Comparison of ENCODE assay signal across 12 mouse cellular contexts in genomic region chr8:65138830-65139466, GRCm38 (mm10). TPM values are rescaled to one million over a fixed set of nuclear protein-coding genes. Genes with fewer than 3 reads are reported as not detected.
DNase-seq lines count a peak whose midpoint lies in the region; ATAC-seq and TF ChIP-seq lines count a peak whose summit lies in the region.
"Had no signal": no experiment of that assay in that cellular context is flagged by ENCODE, and none has a peak within 500 bp of the region (broad histone marks: within the 10 kb centered on the region; RNA-seq: fewer than 3 reads in every experiment).

No protein-coding gene starts in this region.

- H3K27me3 ChIP-seq in kidney, postnatal 0 days (ENCODE audit: insufficient read depth, low read length) = no peaks in the 10 kb centered on the region
- no peaks in the 10 kb centered on the region for H3K27me3 ChIP-seq in kidney, adult 2 months (replicated peaks; ENCODE audit: control insufficient read depth, insufficient read depth, low read length)
- H3K27me3 ChIP-seq in E14TG2a.4 (ENCODE audit: insufficient read depth, low read length) = no peaks in the 10 kb centered on the region
- H3K27me3 ChIP-seq in hindbrain, embryonic 14.5 days (ENCODE audit: control insufficient read depth, insufficient read depth, low read length) = no peaks in the 10 kb centered on the region

- no peaks in the 10 kb centered on the region for H3K36me3 ChIP-seq in kidney, postnatal 0 days (ENCODE audit: insufficient read depth, low read length)
- no peaks in the 10 kb centered on the region for H3K36me3 ChIP-seq in kidney, adult 2 months (ENCODE audit: control insufficient read depth, insufficient read depth, low read length)
- H3K36me3 ChIP-seq in E14TG2a.4 (ENCODE audit: insufficient read depth, low read length) = no peaks in the 10 kb centered on the region
- no peaks in the 10 kb centered on the region for H3K36me3 ChIP-seq in hindbrain, embryonic 14.5 days (replicated peaks; ENCODE audit: control insufficient read depth, insufficient read depth)

- no peak overlapping the region for H3K27ac ChIP-seq in kidney, postnatal 0 days
- H3K27ac ChIP-seq in kidney, adult 2 months (ENCODE audit: insufficient read depth, low read depth, low read length) = no peak overlapping the region
- no peak overlapping the region for H3K27ac ChIP-seq in hindbrain, embryonic 14.5 days
- H3K27ac ChIP-seq: macrophage had no signal

- no peak overlapping the region for H3K4me2 ChIP-seq in kidney, postnatal 0 days (ENCODE audit: low read length)
- H3K4me2 ChIP-seq in hindbrain, embryonic 14.5 days (replicated peaks) = no peak overlapping the region

- WGBS in kidney, postnatal 0 days = 79% methylated on average over 3 of the region's 3 CpGs
- 59% methylated on average over 3 of the region's 3 CpGs for WGBS in kidney, adult 2 months
- WGBS in hindbrain, embryonic 14.5 days = 75% methylated on average over 3 of the region's 3 CpGs

- ATAC-seq in kidney, postnatal 0 days (replicated peaks; ENCODE audit: low FRiP score, low read depth) = no peak
- ATAC-seq in hindbrain, embryonic 14.5 days (ENCODE audit: low FRiP score) = no peak

- no peaks in the 10 kb centered on the region for H3K9me3 ChIP-seq in kidney, postnatal 0 days (replicated peaks; ENCODE audit: low read length)
- H3K9me3 ChIP-seq in E14TG2a.4 (ENCODE audit: low read length) = no peaks in the 10 kb centered on the region
- H3K9me3 ChIP-seq in hindbrain, embryonic 14.5 days (ENCODE audit: control insufficient read depth, low read length) = no peaks in the 10 kb centered on the region

- TF ChIP-seq CTCF in kidney, postnatal 0 days (IDR thresholded peaks at IDR 0.05; ENCODE audit: low read depth) = peak; percentile 68
- TF ChIP-seq CTCF in kidney, adult 2 months (conservative IDR thresholded peaks at IDR 0.05; ENCODE audit: insufficient read depth, insufficient read length, low read depth, low read length) = no peak
- TF ChIP-seq CTCF in E14TG2a.4 (conservative IDR thresholded peaks at IDR 0.05; ENCODE audit: low read length) = peak; percentile 26

- no peak for TF ChIP-seq POLR2A in kidney, adult 2 months (IDR thresholded peaks at IDR 0.05; ENCODE audit: low read depth, low read length)

- no peak overlapping the region for H3K4me3 ChIP-seq in kidney, postnatal 0 days (replicated peaks; ENCODE audit: low read depth, low read length)
- H3K4me3 ChIP-seq in kidney, adult 2 months (ENCODE audit: insufficient read depth, low read depth, low read length) = no peak overlapping the region
- no peak overlapping the region for H3K4me3 ChIP-seq in E14TG2a.4 (replicated peaks; ENCODE audit: low read length)
- no peak overlapping the region for H3K4me3 ChIP-seq in hindbrain, embryonic 14.5 days (replicated peaks; ENCODE audit: low read length)

- H3K4me1 ChIP-seq in kidney, postnatal 0 days (replicated peaks; ENCODE audit: insufficient read depth, low read length) = no peaks in the 10 kb centered on the region
- no peaks in the 10 kb centered on the region for H3K4me1 ChIP-seq in kidney, adult 2 months (ENCODE audit: control insufficient read depth, insufficient read depth, low read length)
- H3K4me1 ChIP-seq in E14TG2a.4 (replicated peaks; ENCODE audit: low read depth, low read length) = no peaks in the 10 kb centered on the region
- H3K4me1 ChIP-seq in hindbrain, embryonic 14.5 days (replicated peaks; ENCODE audit: control insufficient read depth, insufficient read depth, low read length) = no peaks in the 10 kb centered on the region

- DNase-seq in kidney, postnatal 0 days (ENCODE audit: low spot score) = peak; percentile 19
- DNase-seq in kidney, adult 2 months = no peak
- peak; percentile 39 for DNase-seq in 416B (ENCODE audit: low read depth)
- peak; percentile 33 for DNase-seq in hindbrain, embryonic 14.5 days (ENCODE audit: low spot score)
- no peak for DNase-seq in urinary bladder, adult 2 months (ENCODE audit: low spot score)
- DNase-seq in cerebellum, postnatal 36 days = no peak
- DNase-seq: gastrocnemius, postnatal 14 days; heart, postnatal 36 days; kidney, postnatal 4 days; thymus, postnatal 4 days had no signal

- H3K9ac ChIP-seq in kidney, postnatal 0 days (ENCODE audit: low read depth, low read length) = no peak overlapping the region
- no peak overlapping the region for H3K9ac ChIP-seq in hindbrain, embryonic 14.5 days

RNA-seq across cellular contexts. Expression of gene BC030870, which starts 9.6 kb away (rescaled TPM):
- polyA plus RNA-seq in kidney, postnatal 0 days (2015; fragmentation: Nextera tagmentation; extraction: Ambion mirVana) = 0.29 and 0.32 TPM in 2 replicates
- 0.08 TPM in 1 of 2 replicates, not detected in the other for polyA plus RNA-seq in kidney, adult 2 months (2012; rRNA removed)
- polyA plus RNA-seq in hindbrain, embryonic 14.5 days (2014; fragmentation: Nextera tagmentation; extraction: Ambion mirVana) = not detected in 2 replicates
- not detected in 2 replicates for polyA plus RNA-seq in urinary bladder, adult 2 months (2012; rRNA removed)
- polyA plus RNA-seq: macrophage had no signal

Comparison
In these comparisons a context has a peak if more than half of its experiments do, and no peak if none do; other contexts are left out.
1. DNase-seq: peak in kidney, postnatal 0 days (single experiment), 416B (single experiment) and hindbrain, embryonic 14.5 days (single experiment); none in kidney, adult 2 months (single experiment), urinary bladder, adult 2 months (single experiment) and cerebellum, postnatal 36 days (0 of 2).